Mouse (Mus musculus): ENCODE measurements around the gene Olfr45.
"Not testable (repeated sequence)": the region's sequence is repeated elsewhere in the genome, so short reads cannot be mapped to it uniquely, and the experiment has no call there.

Gene Olfr45

DNA sequence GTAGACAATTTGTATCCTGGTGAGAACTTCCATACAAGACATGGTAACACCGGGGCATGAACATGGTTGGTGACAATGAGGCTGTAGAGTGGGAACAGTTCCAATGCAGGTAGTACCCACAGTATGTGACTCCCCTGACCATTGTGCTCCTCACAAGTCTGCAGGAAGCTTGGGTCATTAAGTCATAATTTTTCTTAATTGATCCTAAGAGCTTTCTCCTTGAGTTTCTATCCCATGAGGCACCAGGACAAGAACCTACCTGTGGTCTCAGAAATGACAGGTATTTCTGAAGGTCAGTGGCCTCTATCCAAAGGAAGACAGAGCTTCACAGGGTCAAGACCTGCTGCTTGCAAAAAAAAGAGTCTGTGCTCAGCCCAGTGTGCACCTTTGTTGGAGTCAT, at the start of gene Olfr45:
Gene Olfr45 (plus strand): TSS at position 301 of the 400 bp plus-strand sequence.
- DNase-seq: no peak

DNA sequence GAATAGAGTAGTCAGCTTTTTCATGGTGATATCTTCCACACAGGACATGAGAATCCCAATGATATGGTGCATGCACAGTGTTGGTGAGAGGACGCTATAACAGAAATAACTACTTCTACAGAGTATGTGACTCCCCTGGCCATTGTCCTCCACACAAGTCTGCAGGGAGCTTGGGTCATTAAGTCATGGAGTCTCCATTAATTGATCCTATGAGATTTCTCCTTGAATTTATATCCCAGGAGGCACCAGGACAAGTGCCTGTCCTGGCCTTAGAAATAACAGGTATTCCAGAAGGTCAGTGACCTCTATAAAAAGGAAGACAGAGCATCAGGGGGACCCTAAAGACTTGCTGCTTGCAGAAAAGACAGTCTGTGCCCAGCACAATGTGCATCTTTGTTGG, 35.6 kb upstream of the Olfr45 start, which contains the start of gene Olfr53:
Gene Olfr53 (plus strand): TSS at position 301 of the 400 bp plus-strand sequence.
- no peak for DNase-seq

DNA sequence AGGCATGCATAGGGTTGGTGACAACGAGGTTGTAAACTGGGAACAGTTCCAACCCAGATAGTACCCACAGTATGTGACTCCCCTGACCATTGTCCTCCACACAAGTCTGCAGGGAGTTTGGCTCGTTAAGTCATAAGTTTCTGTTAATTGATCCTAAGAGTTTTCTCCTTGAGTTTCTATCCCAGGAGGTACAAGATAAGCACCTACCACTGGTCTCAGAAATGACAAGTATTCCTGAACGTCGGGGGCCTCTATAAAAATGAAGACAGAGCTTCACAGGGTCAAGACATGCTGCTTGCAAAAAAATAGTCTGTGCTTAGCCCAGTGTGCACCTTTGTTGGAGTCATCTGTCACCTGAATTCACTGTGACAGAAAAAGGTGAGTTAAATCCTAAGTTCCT, 22.1 kb upstream of the Olfr45 start, which contains the start of gene Olfr539:
Gene Olfr539 (plus strand): TSS at position 301 of the 400 bp plus-strand sequence.
- DNase-seq: no peak

GRCm38 (mm10) chr7:140670693-140671092, 11.1 kb upstream of the Olfr45 start:
- not testable (repeated sequence) for DNase-seq

- no peak for DNase-seq
These were observed 5.9 kb upstream of the Olfr45 start for GRCm38 (mm10) chr7:140675863-140676262.

GRCm38 (mm10) chr7:140679591-140679990, 2.2 kb upstream of the Olfr45 start:
- not testable (repeated sequence) for DNase-seq

- DNase-seq: no peak
These were observed 15.2 kb downstream of the Olfr45 start, which contains the start of gene Olfr541 for GRCm38 (mm10) chr7:140696967-140697366. TSS of gene Olfr541 (plus strand) at chr7:140697267.

GRCm38 (mm10) chr7:140706348-140706747, 24.6 kb downstream of the Olfr45 start:
- DNase-seq: no peak

DNA sequence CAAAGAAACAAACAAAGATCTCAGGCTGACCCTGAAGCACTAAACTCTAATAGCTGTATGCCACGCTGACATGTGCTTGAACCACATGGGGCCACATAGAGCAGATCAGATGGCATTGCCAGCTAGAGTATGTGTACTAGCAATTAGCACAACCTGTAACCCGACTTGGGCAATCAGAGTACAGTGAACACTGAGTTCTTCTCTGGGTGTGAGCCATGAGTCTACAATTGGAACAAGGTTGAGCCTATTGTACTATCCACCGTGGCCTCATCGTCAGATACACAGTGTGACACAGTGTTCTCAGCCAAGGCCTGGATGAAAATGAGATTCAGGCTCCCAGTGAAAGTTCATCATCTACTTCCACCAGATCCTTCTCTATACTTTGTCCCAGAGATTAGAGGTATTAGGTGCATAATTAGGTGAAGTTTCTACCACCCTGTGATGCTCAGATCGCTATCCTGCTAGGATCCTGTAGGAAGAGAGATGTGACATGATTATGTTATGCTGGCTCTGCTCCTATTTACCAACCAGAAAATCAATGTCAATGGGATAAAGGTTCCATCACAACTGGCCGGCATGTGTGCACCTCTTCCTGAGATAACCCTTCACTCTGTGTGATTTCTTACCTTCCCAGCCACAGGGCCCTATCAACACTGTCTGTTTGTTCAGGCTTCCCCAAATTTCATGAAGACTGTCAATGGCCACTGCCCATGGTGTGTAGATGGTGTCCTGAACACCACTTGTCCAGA, 26.0 kb downstream of the Olfr45 start:
- DNase-seq: no peak

- no peak for DNase-seq
These were observed 35.7 kb downstream of the Olfr45 start for GRCm38 (mm10) chr7:140717155-140718055.

DNA sequence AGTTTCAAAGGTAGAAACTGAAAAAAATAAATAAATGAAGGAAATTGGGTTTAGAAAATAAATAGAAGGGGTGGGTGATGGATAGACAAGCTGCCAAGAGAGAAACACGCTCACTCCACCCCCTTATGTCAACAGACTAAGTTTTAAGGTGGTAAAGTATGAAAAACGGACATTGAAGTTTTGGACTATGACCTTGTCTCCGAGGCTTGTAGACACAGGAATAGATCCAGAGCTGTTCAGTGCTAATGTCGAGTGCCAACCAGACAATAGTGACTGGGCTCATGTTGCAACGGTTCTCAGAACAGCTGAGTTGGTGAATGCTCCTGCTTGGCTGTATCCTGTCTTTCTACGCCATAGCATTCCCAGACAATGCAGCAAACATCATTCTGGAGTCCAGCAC, 39.3 kb downstream of the Olfr45 start:
- no peak for DNase-seq

- no peak for DNase-seq
These were observed 43.8 kb downstream of the Olfr45 start for GRCm38 (mm10) chr7:140725558-140725957.

- no peak for DNase-seq
These were observed 51.4 kb downstream of the Olfr45 start for GRCm38 (mm10) chr7:140733162-140733561.
